Mouse (Mus musculus): ENCODE results near the gene Oas1d. TPM values are rescaled to one million over a fixed set of nuclear protein-coding genes. Genes with fewer than 3 reads are reported as not detected.

Oas1d gene
- total RNA-seq, 1 experiment from 2014 or later: not detected

Other genes with a start within 250 kb of the Oas1d start
- gene Dtx1, start 202.6 kb upstream of the Oas1d start, total RNA-seq (2021): 11.0 and 11.8 TPM in 2 replicates
- 0.67 and 0.95 TPM in 2 replicates for gene Oas2, start 164.7 kb upstream of the Oas1d start, total RNA-seq (2021)
- gene Oas3, start 136.9 kb upstream of the Oas1d start, total RNA-seq (2021): 0.64 TPM in 1 of 2 replicates, not detected in the other
- not detected in 2 replicates for gene Oas1e, start 119.0 kb upstream of the Oas1d start, total RNA-seq (2021)
- gene Oas1c, start 102.0 kb upstream of the Oas1d start, total RNA-seq (2021): 1.3 and 1.5 TPM in 2 replicates
- gene Oas1f, start 67.2 kb upstream of the Oas1d start, total RNA-seq (2021): not detected in 2 replicates
- gene Oas1h, start 53.1 kb upstream of the Oas1d start, total RNA-seq (2021): not detected in 2 replicates
- gene Oas1g, start 26.9 kb upstream of the Oas1d start, total RNA-seq (2021): 0.58 and 1.7 TPM in 2 replicates
- 1.5 and 3.0 TPM in 2 replicates for gene Oas1a, start 7.0 kb upstream of the Oas1d start, total RNA-seq (2021)
- gene Rph3a, start 95.6 kb downstream of the Oas1d start, total RNA-seq (2021): 2.5 and 4.5 TPM in 2 replicates

Data from adrenal gland, postnatal 25 days (tissue).